Mouse (Mus musculus) leukemia stem cell, adult 10-12 weeks (primary cell): ENCODE results near the gene Tm7sf2. TPM values are rescaled to one million over a fixed set of nuclear protein-coding genes. Genes with fewer than 3 reads are reported as not detected.

Experiments
- polyA plus RNA-seq: library from polyadenylated mRNA; stranded (reverse); fragments of >175 nt; gene quantifications from 2 replicates; pipeline ENCODE4 v1.2.3, GENCODE M21; 2012; ENCODE audit warnings: low replicate concordance

Gene Tm7sf2
- 15.8 and 19.5 TPM in 2 replicates for polyA plus RNA-seq

GRCm38 (mm10) chr19:6067724-6068415, at the start of gene Tm7sf2:
Gene Tm7sf2, minus strand, starts transcription at chr19:6068373.

GRCm38 (mm10) chr19:6105586-6105985, 37.4 kb upstream of the Tm7sf2 start, which contains the start of gene Naaladl1:
Gene Naaladl1, plus strand, starts transcription at chr19:6105782.

GRCm38 (mm10) chr19:6094119-6094518, 25.9 kb upstream of the Tm7sf2 start, which contains the start of gene AC131692.1:
Gene AC131692.1, plus strand, starts transcription at chr19:6094419.

GRCm38 (mm10) chr19:6084478-6085248, 16.5 kb upstream of the Tm7sf2 start, which contains the start of the genes Zfpl1 and Cdca5:
Gene Zfpl1, minus strand, starts transcription at chr19:6084956.
Gene Cdca5, plus strand, starts transcription at chr19:6084983.

GRCm38 (mm10) chr19:6082156-6082555, 14.0 kb upstream of the Tm7sf2 start, which contains the start of gene Gm28374:
Gene Gm28374, minus strand, starts transcription at chr19:6082256.

GRCm38 (mm10) chr19:6079983-6080480, 11.9 kb upstream of the Tm7sf2 start, which contains the start of gene Tmem262:
Gene Tmem262, plus strand, starts transcription at chr19:6080033.

GRCm38 (mm10) chr19:6076564-6077393, 8.6 kb upstream of the Tm7sf2 start, which contains the start of gene Vps51:
Gene Vps51, minus strand, starts transcription at chr19:6077231.

GRCm38 (mm10) chr19:6061021-6061533, 7.1 kb downstream of the Tm7sf2 start, which contains the start of gene Znhit2:
Gene Znhit2, plus strand, starts transcription at chr19:6061192.

GRCm38 (mm10) chr19:6057313-6058096, 10.7 kb downstream of the Tm7sf2 start, which contains the start of the genes Mrpl49 and Fau:
Gene Mrpl49, minus strand, starts transcription at chr19:6057785.
Gene Fau, plus strand, starts transcription at chr19:6057844.

GRCm38 (mm10) chr19:6046294-6047153, 21.6 kb downstream of the Tm7sf2 start, which contains the start of gene Syvn1:
Gene Syvn1, plus strand, starts transcription at chr19:6046576.

GRCm38 (mm10) chr19:6015511-6016315, 52.5 kb downstream of the Tm7sf2 start, which contains the start of gene Capn1:
Gene Capn1, minus strand, starts transcription at chr19:6015897.

Other genes starting within 250 kb of the Tm7sf2 start
- 18.0 and 18.2 TPM in 2 replicates for gene Frmd8, start 193.1 kb downstream of the Tm7sf2 start, polyA plus RNA-seq
- gene Slc25a45, start 190.6 kb downstream of the Tm7sf2 start, polyA plus RNA-seq, result 0.65 and 5.0 TPM in 2 replicates
- 1.4 and 2.3 TPM in 2 replicates for gene Tigd3, start 174.2 kb downstream of the Tm7sf2 start, polyA plus RNA-seq
- 15.3 and 54.9 TPM in 2 replicates for gene Dpf2, start 155.4 kb downstream of the Tm7sf2 start, polyA plus RNA-seq
- gene Cdc42ep2, start 143.6 kb downstream of the Tm7sf2 start, polyA plus RNA-seq, result 1.8 and 1.9 TPM in 2 replicates
- 42.9 and 62.3 TPM in 2 replicates for gene Pola2, start 104.2 kb downstream of the Tm7sf2 start, polyA plus RNA-seq
- gene Slc22a20, start 82.2 kb downstream of the Tm7sf2 start, polyA plus RNA-seq, result not detected in 2 replicates
- 74.6 and 291 TPM in 2 replicates for gene Capn1, start 52.5 kb downstream of the Tm7sf2 start, polyA plus RNA-seq
- gene Syvn1, start 21.8 kb downstream of the Tm7sf2 start, polyA plus RNA-seq, result 304 and 363 TPM in 2 replicates
- 36.6 and 41.0 TPM in 2 replicates for gene Mrpl49, start 10.6 kb downstream of the Tm7sf2 start, polyA plus RNA-seq
- gene Fau, start 10.5 kb downstream of the Tm7sf2 start, polyA plus RNA-seq, result 2,048 and 2,675 TPM in 2 replicates
- gene Znhit2, start 7.2 kb downstream of the Tm7sf2 start, polyA plus RNA-seq, result 70.2 and 84.6 TPM in 2 replicates
- 35.5 and 99.7 TPM in 2 replicates for gene Vps51, start 8.9 kb upstream of the Tm7sf2 start, polyA plus RNA-seq
- not detected in 2 replicates for gene Tmem262, start 11.7 kb upstream of the Tm7sf2 start, polyA plus RNA-seq
- 0.28 and 0.30 TPM in 2 replicates for gene Gm28374, start 13.9 kb upstream of the Tm7sf2 start, polyA plus RNA-seq
- gene Zfpl1, start 16.6 kb upstream of the Tm7sf2 start, polyA plus RNA-seq, result 50.1 and 66.4 TPM in 2 replicates
- gene Cdca5, start 16.6 kb upstream of the Tm7sf2 start, polyA plus RNA-seq, result 7.7 and 8.7 TPM in 2 replicates
- 3.5 and 18.8 TPM in 2 replicates for gene AC131692.1, start 26.0 kb upstream of the Tm7sf2 start, polyA plus RNA-seq
- 0.20 and 0.93 TPM in 2 replicates for gene Naaladl1, start 37.4 kb upstream of the Tm7sf2 start, polyA plus RNA-seq
- gene Sac3d1, start 50.3 kb upstream of the Tm7sf2 start, polyA plus RNA-seq, result 87.4 and 104 TPM in 2 replicates
- 197 and 367 TPM in 2 replicates for gene Snx15, start 59.9 kb upstream of the Tm7sf2 start, polyA plus RNA-seq
- gene Batf2, start 72.6 kb upstream of the Tm7sf2 start, polyA plus RNA-seq, result 0.21 and 2.0 TPM in 2 replicates
- gene Arl2, start 73.2 kb upstream of the Tm7sf2 start, polyA plus RNA-seq, result 33.5 and 55.6 TPM in 2 replicates
- not detected in 2 replicates for gene Majin, start 116.0 kb upstream of the Tm7sf2 start, polyA plus RNA-seq
- gene Gpha2, start 158.0 kb upstream of the Tm7sf2 start, polyA plus RNA-seq, result not detected in 2 replicates
- 283 and 355 TPM in 2 replicates for gene Ppp2r5b, start 167.5 kb upstream of the Tm7sf2 start, polyA plus RNA-seq
- 79.9 and 150 TPM in 2 replicates for gene Atg2a, start 173.3 kb upstream of the Tm7sf2 start, polyA plus RNA-seq
- gene Ehd1, start 208.4 kb upstream of the Tm7sf2 start, polyA plus RNA-seq, result 333 and 398 TPM in 2 replicates
- 12.1 and 13.6 TPM in 2 replicates for gene Cdc42bpg, start 238.1 kb upstream of the Tm7sf2 start, polyA plus RNA-seq